Mouse (Mus musculus) forebrain, embryonic 13.5 days (tissue): ENCODE data around the gene Itpripl1. TPM values are rescaled to one million over a fixed set of nuclear protein-coding genes. Genes with fewer than 3 reads are reported as not detected.

Source experiments
- polyA plus RNA-seq: library from polyadenylated mRNA; unstranded; fragments of >200 nt; fragmentation: Nextera tagmentation; extraction: Ambion mirVana; gene quantifications from 2 replicates; pipeline ENCODE4 v1.2.1, GENCODE M21; 2015

Gene Itpripl1
- polyA plus RNA-seq, 1 experiment from 2014 or later = 19.6 TPM

Other genes with a start within 250 kb of the Itpripl1 start
- 37.6 and 43.5 TPM in 2 replicates for gene Sppl2a, start 210.2 kb downstream of the Itpripl1 start, polyA plus RNA-seq
- 10.7 and 11.7 TPM in 2 replicates for gene Ap4e1, start 134.7 kb downstream of the Itpripl1 start, polyA plus RNA-seq
- gene Blvra, start 72.8 kb downstream of the Itpripl1 start, polyA plus RNA-seq = 22.3 and 24.1 TPM in 2 replicates
- gene Ncaph, start 9.5 kb downstream of the Itpripl1 start, polyA plus RNA-seq = 74.9 and 77.1 TPM in 2 replicates
- 2.0 and 3.4 TPM in 2 replicates for gene 1810024B03Rik, start 64.8 kb upstream of the Itpripl1 start, polyA plus RNA-seq
- gene Snrnp200, start 64.9 kb upstream of the Itpripl1 start, polyA plus RNA-seq = 55.5 and 69.8 TPM in 2 replicates
- 56.2 and 61.6 TPM in 2 replicates for gene Ciao1, start 104.4 kb upstream of the Itpripl1 start, polyA plus RNA-seq
- gene Tmem127, start 104.5 kb upstream of the Itpripl1 start, polyA plus RNA-seq = 33.7 and 38.6 TPM in 2 replicates
- gene Stard7, start 126.8 kb upstream of the Itpripl1 start, polyA plus RNA-seq = 82.4 and 87.3 TPM in 2 replicates
- gene Dusp2, start 192.7 kb upstream of the Itpripl1 start, polyA plus RNA-seq = 3.1 and 3.6 TPM in 2 replicates
- gene Astl, start 195.2 kb upstream of the Itpripl1 start, polyA plus RNA-seq = not detected in 2 replicates
- 0.18 and 0.42 TPM in 2 replicates for gene Adra2b, start 219.8 kb upstream of the Itpripl1 start, polyA plus RNA-seq